Mouse (Mus musculus) adrenal gland (tissue): ENCODE data around the gene Mast4.

Source experiments
- intact Hi-C: fragments of 180-260 bp; cut with DNase I; formaldehyde crosslinking; loops from one replicate; pipeline ENCODE4 v1.15.1; 2025

Mast4 gene

DNA sequence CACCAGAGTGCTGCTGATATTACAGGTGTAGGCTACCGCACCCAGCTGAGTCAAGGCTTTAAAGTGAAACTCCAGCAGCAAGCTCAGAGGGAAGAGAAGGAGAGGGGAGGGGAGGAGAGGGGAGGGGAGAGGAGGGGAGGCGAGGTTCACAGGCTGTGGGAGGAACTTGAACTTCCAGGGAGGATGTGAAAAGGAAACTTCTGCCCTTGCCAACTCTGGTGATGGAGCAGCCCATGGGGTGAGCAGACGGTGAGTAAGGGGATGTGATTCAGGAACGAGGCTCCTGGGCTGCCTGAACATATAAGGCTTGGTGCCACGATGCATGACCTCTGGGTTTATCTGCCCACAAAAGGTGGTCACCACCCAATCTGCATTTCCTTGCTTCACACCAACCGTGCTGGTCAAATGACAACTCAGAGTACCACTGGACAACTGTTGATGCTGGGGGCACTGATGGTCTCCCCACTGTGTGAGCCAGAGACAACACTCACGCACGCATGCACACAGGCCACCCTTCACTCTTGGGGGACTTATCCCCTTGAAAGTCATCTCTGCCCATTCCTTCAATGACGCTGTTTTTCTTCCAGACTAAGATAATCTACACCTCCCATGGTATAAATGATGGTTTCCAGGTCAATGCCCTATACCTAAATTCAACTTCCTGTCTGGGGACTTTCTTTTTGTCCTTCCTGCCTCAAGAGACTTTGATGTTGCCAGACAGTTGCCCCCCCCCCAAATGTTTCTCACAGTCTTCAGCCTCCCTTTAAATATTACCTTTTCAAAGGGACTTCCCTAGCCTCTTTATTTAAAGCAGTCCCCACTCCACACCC lies 434.8 kb downstream of the Mast4 start:
- intact Hi-C loops: loop anchor here (5.0 kb wide), 1 partner anchor 87 kb away; no protein-coding TSS in a partner anchor

DNA sequence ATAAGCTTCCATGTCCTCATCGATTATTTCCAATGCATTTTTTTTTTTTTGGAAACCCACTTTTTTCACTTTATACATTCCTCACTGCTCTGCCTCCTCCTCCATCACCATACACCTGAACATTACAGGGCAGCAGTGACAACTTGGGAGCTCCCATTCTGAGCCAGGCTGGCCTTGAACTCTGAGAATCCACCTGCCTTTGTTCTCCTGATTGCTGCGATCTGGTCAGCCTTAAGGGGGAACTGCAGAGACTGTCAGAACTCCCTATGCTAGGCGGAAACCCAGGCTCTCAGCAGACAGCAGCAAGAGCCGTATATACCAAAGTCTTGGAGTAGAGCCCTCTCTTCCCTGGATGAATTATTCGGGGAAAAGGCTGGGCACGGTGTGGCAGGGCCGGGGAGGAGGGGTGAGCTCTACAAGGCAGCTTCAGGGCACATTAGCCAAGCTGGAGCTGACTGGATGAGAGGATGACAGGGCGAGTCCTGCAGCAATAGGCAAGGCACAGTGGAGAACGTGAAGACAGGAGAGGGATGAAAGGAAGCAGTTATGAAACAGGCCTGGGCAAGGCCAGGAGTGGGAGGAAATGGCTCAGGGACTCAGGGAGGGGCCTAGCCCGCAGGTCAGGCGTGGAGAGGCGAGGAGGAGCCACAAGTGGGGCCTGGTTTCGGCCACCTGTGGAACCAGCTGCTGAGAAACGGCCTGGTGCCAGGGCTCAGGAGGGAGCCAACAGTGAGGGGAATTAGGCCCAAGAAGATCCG lies 435.7 kb downstream of the Mast4 start:
- intact Hi-C loops: no loop called here

- intact Hi-C loops: no loop called here
Observed at GRCm38 (mm10) chr13:102896322-102896721, 438.0 kb downstream of the Mast4 start.

DNA sequence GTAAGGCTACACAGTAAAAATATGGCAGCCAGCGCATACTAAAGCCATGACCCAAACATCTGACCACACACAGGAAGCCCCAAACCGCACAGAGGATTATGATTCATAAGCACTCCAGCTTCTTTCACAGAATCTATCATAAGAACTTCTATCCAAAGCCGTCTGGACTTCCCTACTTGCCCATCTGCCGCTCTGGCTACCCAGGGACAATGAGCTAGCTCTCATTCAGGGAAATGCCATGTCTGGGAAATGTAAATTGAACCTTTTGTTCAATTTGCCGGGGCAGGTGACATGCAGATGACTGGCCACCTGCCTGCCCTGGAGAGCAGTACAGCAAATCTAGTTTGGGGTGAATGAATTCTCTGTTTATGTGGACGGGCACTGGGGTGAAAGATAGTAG lies 438.4 kb downstream of the Mast4 start:
- intact Hi-C loops: no loop called here

- intact Hi-C loops: no loop called here
Observed at GRCm38 (mm10) chr13:102894287-102895234, 439.7 kb downstream of the Mast4 start.

DNA sequence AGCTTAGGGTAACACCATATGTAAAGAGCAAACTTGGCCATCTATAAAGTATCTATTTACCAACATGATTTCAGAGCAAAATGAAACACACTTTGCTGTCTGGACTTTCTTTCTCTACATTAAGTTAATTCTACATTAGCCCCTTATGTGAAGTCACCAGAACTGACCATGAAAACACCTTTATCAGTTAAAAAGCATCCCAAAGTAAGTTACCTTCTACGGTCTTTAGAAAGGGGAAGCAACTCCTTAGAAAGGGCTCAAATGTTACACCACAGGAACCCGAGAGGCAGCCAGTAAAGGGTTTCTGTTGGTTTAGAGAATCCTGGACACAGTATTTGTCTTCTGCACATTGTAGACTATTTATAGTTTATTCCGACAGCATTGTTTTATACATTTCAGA lies 441.5 kb downstream of the Mast4 start:
- intact Hi-C loops: no loop called here

GRCm38 (mm10) chr13:102889989-102890388 lies 444.3 kb downstream of the Mast4 start:
- intact Hi-C loops: no loop called here

DNA sequence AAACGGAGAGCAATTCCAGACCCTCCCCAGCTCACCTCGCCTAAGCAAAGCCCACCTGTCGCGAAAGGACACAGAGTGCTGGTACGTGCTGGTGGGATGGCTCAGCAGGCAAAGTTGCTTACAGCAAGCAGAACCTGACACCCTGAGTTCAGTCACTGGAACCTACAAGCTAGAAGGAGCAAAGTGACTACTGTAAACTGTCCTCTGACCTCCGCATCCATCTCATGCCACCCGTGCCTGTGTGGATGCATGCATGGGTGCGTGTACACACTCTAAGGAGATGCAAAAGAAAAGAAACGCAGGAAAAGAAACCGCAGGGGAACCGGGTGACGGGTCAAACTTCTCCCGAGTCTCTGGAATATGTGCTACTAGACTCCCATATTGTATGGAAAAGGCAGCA lies 444.8 kb downstream of the Mast4 start:
- intact Hi-C loops: no loop called here

GRCm38 (mm10) chr13:102888895-102889490 lies 445.3 kb downstream of the Mast4 start:
- intact Hi-C loops: no loop called here

- intact Hi-C loops: no loop called here
Observed at GRCm38 (mm10) chr13:102888211-102888610, 446.1 kb downstream of the Mast4 start.

- intact Hi-C loops: no loop called here
Observed at GRCm38 (mm10) chr13:102887534-102887933, 446.8 kb downstream of the Mast4 start.

GRCm38 (mm10) chr13:102886788-102887187 lies 447.5 kb downstream of the Mast4 start:
- intact Hi-C loops: no loop called here

DNA sequence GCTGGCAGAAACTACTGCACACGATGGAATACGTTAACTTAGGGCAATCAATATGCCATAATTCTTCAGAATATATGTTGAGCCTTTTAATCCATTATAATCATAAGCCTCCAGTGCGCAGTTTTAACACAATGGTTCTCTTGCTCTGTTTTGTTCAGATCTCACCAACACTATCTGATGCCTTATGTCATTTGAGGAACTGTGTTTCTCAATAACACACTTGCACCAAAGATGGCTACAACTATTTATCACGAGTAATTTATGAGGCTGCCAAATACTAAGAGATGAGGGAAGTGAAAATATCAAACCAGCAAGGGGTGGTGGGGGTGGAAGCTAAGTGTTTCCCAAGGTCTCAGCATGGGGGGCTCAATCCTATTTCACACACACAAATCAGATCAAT lies 448.1 kb downstream of the Mast4 start:
- intact Hi-C loops: no loop called here

DNA sequence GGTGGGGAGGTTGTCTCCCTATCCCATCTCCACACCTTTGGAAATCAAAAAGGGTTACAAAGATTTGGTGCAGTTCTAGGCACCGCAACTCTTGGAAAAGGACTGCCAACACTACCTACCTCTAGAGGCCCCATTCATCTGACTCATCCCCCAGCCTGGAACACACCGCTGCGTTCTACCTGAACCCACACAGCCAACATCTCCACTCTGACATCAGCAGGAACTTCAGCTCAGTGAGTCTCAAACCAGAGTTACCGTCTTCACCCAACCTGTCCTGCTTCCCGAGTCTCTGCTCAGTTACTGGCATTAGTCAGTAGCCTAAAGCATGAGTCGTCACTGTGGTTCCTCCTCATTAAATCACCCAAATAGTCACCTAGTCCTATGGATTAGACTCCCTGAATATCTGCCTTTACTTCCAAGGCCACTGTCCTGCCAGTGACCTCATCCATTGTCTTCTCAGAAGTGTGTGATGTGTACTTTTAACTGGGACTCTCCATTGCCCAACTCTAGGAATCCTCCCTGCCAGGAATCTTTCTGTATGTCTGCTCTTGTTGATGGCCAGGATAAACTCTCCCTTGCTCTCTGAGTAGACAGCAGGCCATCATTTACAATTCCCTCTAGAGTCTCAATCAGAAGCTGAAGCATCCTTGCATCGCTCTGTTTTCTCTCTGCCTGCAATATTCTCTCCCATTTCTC lies 453.8 kb downstream of the Mast4 start:
- intact Hi-C loops: no loop called here

DNA sequence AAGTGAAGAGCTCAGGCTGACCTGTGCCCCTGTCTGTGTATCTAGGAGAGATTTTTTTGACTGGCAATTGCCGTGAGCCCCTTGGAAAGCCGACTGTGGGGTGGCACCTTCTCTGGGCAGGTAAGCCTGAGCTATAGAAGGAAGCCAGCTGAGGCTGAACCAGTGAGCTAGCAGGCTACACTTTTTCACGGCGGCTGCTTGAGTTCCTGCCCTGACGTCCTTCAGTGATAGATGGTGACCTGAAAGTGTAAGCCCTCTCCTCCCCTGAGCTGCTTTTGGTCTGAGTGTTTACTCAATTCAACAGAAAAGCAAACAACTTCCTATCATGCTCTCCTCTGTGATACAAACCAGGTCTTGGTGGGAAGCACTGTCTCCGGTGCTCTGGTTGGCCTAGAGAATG lies 455.7 kb downstream of the Mast4 start:
- intact Hi-C loops: no loop called here

DNA sequence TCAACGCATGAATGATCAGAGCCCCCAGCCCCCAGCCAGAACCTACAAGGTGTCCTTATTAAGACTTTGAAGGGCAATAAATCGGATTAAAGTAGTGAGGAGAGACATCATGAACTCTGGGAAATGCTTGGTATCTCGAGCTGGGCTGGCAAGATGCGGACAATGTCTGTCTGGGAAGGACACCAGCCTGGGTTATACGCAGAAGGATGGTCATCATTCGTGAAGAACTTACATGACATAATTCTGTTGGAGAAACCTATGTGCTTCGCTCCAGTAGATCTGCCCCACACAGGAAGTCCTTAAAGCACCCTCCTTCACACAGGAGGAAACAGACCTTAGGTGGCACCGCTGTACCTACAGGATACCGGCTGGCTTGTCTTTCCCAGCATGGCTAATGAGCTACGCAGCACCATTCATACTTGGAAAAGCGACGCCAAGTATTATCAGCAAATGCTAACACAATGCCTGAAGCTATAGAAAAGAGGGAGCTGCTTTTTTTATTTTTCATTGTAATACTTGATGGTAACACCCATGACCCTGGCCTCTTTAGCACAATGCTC lies 456.5 kb downstream of the Mast4 start:
- intact Hi-C loops: no loop called here

DNA sequence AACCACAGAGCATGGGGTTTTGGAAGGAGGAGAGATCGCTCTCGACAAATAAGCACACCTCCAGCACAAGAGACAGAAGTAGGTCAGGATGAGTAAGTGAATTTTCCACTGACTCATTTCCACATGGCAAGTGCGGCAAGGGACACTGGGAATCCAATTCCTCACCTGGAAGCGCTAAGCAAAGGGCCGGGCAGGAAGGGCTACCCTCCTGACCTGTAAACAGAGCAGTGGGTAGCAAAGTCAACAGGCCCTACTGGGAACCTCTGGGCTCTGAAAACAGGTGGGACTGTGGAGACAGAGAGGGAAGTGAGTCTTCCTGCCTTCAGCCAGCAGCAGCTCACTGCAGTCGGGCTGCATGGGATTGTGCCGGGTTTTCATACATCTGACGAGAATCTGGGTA lies 457.1 kb downstream of the Mast4 start:
- intact Hi-C loops: no loop called here

DNA sequence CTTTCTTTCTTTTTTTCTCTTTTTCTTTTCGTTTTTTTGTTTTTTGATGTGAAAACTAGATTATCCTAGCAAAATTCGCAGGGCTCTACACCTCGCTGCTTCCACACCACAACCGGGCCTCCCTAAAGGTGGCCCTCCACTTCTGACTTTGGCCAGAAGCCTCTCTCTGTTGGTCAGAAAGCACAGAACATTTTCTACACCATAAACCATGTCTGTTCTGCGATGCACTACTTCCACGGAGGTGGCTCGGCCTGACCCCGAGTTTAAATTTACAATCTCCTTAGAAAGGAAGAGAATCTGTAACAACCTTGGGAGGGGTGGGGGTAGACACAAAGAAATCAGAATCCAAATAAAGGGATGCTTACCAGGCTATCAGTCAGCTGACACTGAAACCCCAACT lies 458.8 kb downstream of the Mast4 start:
- intact Hi-C loops: no loop called here

- intact Hi-C loops: no loop called here
Observed at GRCm38 (mm10) chr13:102875144-102875476, 459.2 kb downstream of the Mast4 start.

DNA sequence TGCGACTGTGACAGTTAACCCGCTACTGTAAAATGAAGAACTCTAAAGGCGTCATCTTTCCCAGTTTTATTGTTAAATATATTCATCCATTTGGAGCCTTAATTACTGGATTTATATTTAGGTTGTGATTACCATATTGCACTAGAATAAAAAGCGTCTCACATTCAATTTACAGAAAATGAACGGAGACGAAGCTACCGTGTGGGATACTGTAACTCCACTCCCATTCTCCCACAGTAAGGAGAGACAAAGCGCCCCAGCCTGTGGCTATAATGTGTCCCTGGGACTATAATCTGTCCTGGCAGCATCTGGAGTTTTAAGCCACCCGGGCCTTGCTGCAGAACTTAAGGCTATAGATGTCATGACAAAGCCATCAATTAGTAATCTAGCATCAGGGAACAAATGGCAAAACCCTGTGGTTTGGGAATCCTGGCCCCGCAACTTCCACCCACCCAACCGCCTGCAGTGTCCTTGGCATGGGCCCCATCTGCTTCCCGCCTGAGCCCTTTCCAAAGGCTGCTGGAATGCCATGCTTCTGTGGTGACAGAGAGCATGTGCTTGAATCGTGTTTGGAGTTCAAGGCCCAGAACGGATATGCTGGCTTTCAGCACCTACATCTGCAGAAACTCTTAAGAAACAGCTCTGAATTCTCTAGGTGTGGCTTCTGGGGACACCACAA lies 459.7 kb downstream of the Mast4 start:
- intact Hi-C loops: no loop called here
